Mouse (Mus musculus) ES-Bruce4 (cell line): Measurements from ENCODE around the gene Malrd1. TPM values are rescaled to one million over a fixed set of nuclear protein-coding genes. Genes with fewer than 3 reads are reported as not detected.

Source experiments
- H3K27ac ChIP-seq: 2 replicates; pipeline ENCODE4 v1.5.1; 2012; ENCODE audit warnings: low read length, inconsistent platforms; ENCODE audit not compliant: insufficient read depth
- H3K27me3 ChIP-seq: 2 replicates; pipeline ENCODE4 v1.6.1; 2012; ENCODE audit warnings: mild to moderate bottlenecking, low read length, inconsistent platforms; ENCODE audit not compliant: control insufficient read depth, poor library complexity, insufficient read depth, severe bottlenecking
- H3K36me3 ChIP-seq: 2 replicates; pipeline ENCODE4 v1.6.1; 2012; ENCODE audit warnings: inconsistent platforms, mild to moderate bottlenecking, low read length, moderate library complexity; ENCODE audit not compliant: control insufficient read depth, poor library complexity, insufficient read depth, severe bottlenecking
- H3K4me1 ChIP-seq: one replicate; pipeline ENCODE4 v1.8.1; 2011; ENCODE audit warnings: low read length; ENCODE audit not compliant: control insufficient read depth, insufficient read depth
- H3K4me3 ChIP-seq: 2 replicates; pipeline ENCODE4 v1.5.1; 2011; ENCODE audit warnings: low read depth, mild to moderate bottlenecking, low read length
- H3K9ac ChIP-seq: 2 replicates; pipeline ENCODE4 v1.6.1; 2012; ENCODE audit warnings: low read depth, mild to moderate bottlenecking, inconsistent platforms; ENCODE audit not compliant: poor library complexity, severe bottlenecking
- H3K9me3 ChIP-seq: replicated peaks from 2 replicates; pipeline ENCODE4 v1.6.1; 2012; ENCODE audit warnings: mild to moderate bottlenecking, low read length, inconsistent platforms; ENCODE audit not compliant: control insufficient read depth, poor library complexity, insufficient read depth, severe bottlenecking
- CTCF ChIP-seq: IDR thresholded peaks from one replicate; pipeline ENCODE4 v1.8.1; 2011; ENCODE audit warnings: low read depth, low read length
- EP300 ChIP-seq: IDR thresholded peaks from 2 replicates; pipeline ENCODE4 v1.6.1; 2011; ENCODE audit warnings: low read depth, low read length; ENCODE audit not compliant: insufficient read depth
- POLR2A ChIP-seq: IDR thresholded peaks from one replicate; pipeline ENCODE4 v1.8.1; 2011; ENCODE audit warnings: low read length; ENCODE audit not compliant: insufficient read depth
- polyA plus RNA-seq: library from polyadenylated mRNA; stranded (reverse); fragments of >200 nt; gene quantifications from 2 replicates; pipeline ENCODE4 v1.2.4, GENCODE M21; 2011; ENCODE audit warnings: low read depth; ENCODE audit not compliant: missing spikeins, insufficient read depth, insufficient read length

The Malrd1 gene
- not detected in 2 replicates for polyA plus RNA-seq

DNA sequence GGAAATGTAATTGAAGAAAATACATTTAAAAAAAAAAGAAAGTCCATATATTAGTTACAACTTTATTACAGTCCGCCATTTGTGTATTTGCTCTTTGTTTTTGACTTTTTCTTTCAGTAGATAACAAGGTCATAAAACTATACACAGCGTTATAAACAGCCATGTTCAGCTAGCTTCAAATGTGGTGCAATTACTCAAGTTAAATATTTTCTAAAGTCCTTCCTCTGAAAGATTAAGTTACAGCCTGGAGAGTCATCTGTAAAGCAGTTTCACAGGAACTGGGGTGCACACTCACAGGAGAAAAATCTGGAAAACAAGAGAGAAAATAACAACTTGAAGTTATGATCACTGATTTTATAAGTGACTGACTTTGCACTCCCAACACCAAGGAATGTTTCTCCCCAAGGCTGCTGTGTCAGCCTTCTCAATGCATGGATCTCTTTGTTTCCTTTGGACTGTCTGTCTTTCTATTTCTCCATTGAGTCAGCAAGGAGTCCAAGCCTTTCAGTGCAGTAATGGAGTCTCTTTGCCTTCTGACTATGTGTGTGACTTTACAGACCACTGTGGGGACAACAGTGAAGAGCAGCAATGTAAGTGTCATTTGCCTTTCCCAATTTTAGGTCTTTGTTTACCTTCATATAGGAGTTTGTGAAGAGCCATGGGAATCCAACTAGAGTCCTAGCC, at the start of gene Malrd1:
Gene Malrd1, plus strand, starts transcription at position 239 of the 684 bp plus-strand sequence.
- Histone ChIP-seq H3K36me3 (no peaks in the 10 kb centered on the region), H3K4me1 (no peaks in the 10 kb centered on the region), H3K9ac (no peak within 1 kb of the TSS), H3K9me3 (peaks cover 14% of the 10 kb centered on the region), H3K4me3 (no peak within 1 kb of the TSS), H3K27ac (no peak within 1 kb of the TSS), H3K27me3 (no peaks in the 10 kb centered on the region)
- TF ChIP-seq EP300 (no peak), POLR2A (no peak), CTCF (no peak)

DNA sequence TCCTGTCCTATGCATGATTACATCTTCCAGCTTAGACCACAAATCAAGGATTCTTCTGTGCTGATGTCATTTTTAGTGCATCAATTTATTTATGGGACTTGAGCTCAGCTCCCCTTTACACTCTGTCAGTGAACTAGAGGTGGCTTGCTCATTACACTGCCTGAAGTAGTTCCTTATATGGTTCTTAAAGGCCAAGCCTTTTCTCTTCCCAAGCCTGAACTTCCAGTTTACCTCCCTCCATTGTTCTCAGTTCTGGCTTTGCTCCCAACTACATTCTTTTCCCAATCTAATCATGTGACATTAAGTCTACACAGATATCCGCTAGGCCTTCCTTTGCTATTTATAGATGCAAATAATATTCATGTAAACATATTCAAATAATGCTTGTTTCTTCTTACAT, 12.4 kb downstream of the Malrd1 start:
- TF ChIP-seq CTCF (no peak), POLR2A (no peak), EP300 (no peak)
- H3K9ac ChIP-seq = no peak overlapping the region
- no peaks in the 10 kb centered on the region for H3K27me3 ChIP-seq
- no peaks in the 10 kb centered on the region for H3K4me1 ChIP-seq
- no peaks in the 10 kb centered on the region for H3K36me3 ChIP-seq
- H3K4me3 ChIP-seq = no peak overlapping the region
- H3K9me3 ChIP-seq = no peaks in the 10 kb centered on the region
- H3K27ac ChIP-seq = no peak overlapping the region

DNA sequence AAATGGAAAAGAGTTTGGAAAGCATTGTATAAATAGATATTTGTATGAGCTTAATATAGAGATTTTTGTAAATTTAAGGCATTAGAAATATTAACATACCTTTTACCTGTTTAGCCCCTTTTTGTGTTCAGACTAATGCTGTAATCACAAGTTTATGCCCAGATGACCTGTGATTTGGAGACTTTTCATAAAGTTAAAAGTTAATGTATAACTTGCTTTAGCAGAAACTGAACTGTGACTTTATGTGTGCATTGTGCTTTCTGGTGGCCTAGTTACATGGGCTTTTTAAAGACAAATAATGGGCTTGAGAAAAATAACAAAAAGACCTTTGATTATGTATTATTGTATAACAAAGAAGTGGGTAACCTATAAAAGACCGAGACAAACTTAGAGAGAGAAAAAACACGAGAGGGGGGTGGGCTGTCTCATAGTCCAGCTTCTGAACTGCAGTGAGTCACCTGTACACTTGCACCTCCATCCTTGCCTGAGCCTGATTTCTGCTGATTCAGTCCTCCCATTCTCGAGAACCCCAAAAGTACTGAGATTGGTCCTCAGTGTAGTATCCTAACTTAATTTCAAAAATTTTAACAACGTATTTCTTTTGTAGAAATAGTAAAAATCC, 87.2 kb downstream of the Malrd1 start:
- no peak overlapping the region for H3K9ac ChIP-seq
- TF ChIP-seq POLR2A (no peak), CTCF (no peak), EP300 (no peak)

DNA sequence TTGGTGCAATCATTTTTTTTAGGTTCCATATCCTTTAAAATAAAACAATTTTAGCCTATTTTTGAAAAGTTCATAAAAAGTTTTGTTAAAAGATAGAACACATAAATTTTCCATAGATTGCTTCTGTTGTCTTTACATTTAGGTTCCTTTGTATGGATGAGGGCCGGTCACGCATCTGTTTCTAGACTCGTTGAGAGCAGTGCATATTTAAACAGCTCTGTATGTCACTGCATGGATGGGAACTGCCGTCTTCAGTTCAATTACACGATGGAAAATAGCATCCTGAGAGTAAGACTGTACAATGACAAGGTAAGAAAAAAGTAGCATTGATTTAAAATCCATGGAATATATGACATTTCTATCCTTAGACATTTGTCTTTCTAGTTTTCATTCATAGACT, 87.7 kb downstream of the Malrd1 start:
- H3K27me3 ChIP-seq = no peaks in the 10 kb centered on the region
- no peak overlapping the region for H3K4me3 ChIP-seq
- H3K27ac ChIP-seq = no peak overlapping the region
- H3K36me3 ChIP-seq = no peaks in the 10 kb centered on the region
- no peaks in the 10 kb centered on the region for H3K9me3 ChIP-seq
- no peak for TF ChIP-seq EP300
- H3K9ac ChIP-seq = no peak overlapping the region
- no peaks in the 10 kb centered on the region for H3K4me1 ChIP-seq

More for the DNA sequence above, 87.2 kb downstream of the Malrd1 start:
- Histone ChIP-seq H3K9me3 (no peaks in the 10 kb centered on the region), H3K4me3 (no peak overlapping the region), H3K36me3 (no peaks in the 10 kb centered on the region), H3K4me1 (no peaks in the 10 kb centered on the region), H3K27me3 (no peaks in the 10 kb centered on the region), H3K27ac (no peak overlapping the region)

DNA sequence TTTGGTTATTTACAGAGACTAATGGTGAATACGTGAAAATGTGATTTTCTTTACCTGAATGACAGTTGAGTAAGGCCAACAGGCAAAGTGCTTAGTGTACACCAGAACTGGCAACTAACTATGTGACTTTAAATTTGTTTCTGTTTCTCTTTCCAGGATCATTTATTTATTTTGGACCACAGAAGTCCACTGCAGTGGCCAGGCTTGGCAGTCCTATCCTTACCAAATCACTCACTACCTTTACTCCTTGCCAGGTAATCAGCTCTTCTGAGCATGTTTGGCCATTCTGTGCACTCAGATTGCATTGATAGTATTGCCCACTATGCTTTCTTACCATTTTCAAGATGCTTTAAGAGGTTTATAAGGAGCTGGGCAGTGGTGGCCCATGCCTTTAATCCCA, 109.5 kb downstream of the Malrd1 start:
- Histone ChIP-seq H3K4me1 (no peaks in the 10 kb centered on the region), H3K27ac (no peak overlapping the region), H3K9ac (no peak overlapping the region), H3K27me3 (no peaks in the 10 kb centered on the region), H3K36me3 (no peaks in the 10 kb centered on the region), H3K4me3 (no peak overlapping the region), H3K9me3 (no peaks in the 10 kb centered on the region)
- TF ChIP-seq CTCF (no peak), POLR2A (no peak), EP300 (no peak)

DNA sequence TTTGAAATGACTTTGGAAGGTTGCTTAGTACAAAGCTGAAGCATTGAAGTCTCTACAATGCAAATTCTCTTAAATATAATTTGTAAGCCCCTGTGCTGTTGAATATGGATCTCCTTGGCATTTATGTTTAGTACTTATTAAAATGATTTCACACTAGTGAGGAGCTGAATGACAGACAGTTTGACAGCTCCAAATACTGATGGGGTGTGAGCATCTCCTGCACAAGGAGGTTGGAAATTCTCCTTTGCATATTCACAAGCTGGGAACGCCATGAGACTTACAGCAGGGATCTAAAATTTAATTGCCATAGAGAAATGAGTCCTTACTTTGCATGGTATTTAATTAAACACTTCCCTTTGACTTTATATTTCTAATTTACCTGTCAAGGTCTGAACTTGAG, 117.6 kb downstream of the Malrd1 start:
- no peak overlapping the region for H3K27ac ChIP-seq
- H3K27me3 ChIP-seq = no peaks in the 10 kb centered on the region
- no peaks in the 10 kb centered on the region for H3K36me3 ChIP-seq
- no peaks in the 10 kb centered on the region for H3K9me3 ChIP-seq
- no peak overlapping the region for H3K4me3 ChIP-seq
- H3K4me1 ChIP-seq = no peaks in the 10 kb centered on the region
- TF ChIP-seq CTCF (no peak), POLR2A (no peak), EP300 (no peak)
- H3K9ac ChIP-seq = no peak overlapping the region
